Mouse (Mus musculus) heart, adult 11 months (tissue): ENCODE measurements around the gene Trit1.
A peak's percentile ranks its signal among the peaks of the same experiment; 100 is the strongest.

Experiments
- DNase-seq: peaks from one replicate; pipeline ENCODE4 v3.0.0; 2022

Trit1 gene

DNA sequence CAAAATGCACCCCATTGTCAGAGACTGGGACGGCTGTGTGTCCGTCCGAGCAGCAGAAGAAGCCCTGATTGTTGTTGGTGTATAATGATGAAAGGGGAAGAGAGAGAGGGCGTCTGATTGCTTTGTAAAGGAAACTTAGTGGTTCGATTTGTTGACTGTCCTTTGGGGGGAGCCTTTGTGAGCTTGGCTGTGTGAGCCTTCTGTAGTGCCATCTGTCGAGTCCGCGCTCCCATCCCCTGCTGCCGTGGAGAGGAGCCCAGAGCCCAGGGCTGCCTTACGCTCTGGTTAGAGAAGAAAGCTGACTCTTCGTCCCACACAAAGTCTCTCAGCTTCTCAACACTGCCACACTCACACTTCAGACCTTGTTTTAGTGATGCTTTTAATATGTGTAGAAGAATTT, 36.8 kb downstream of the Trit1 start:
- no peak for DNase-seq

DNA sequence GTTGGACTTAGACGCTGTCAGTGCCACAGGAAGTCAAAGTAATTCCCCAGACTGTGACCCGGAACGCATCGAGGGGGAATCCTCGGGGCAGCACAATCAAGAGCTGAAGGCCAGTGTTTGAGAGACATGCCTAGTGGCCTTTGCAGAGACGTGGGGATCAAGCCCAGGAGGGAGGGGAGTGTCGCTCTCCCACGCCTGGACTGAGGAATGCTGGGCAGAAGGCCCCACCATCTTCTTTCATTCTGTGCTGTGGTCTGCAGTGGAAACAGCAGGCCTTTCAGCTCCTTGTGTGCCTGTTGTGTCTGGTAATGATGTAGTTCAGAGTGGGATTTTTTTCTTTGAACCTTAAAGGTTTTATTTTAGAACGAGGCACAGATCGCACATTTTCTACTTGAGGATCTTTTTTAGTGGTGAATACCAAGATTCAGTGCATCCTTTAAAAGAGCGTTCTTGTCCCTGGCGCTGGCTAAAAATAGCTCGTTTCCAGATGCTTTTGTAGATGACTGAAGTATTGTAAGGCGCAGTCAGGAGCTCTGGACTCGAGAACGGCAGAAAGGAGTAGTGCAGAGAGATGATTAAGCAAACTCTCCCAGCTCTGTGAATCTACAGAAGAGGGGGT, 37.9 kb downstream of the Trit1 start:
- no peak for DNase-seq

DNA sequence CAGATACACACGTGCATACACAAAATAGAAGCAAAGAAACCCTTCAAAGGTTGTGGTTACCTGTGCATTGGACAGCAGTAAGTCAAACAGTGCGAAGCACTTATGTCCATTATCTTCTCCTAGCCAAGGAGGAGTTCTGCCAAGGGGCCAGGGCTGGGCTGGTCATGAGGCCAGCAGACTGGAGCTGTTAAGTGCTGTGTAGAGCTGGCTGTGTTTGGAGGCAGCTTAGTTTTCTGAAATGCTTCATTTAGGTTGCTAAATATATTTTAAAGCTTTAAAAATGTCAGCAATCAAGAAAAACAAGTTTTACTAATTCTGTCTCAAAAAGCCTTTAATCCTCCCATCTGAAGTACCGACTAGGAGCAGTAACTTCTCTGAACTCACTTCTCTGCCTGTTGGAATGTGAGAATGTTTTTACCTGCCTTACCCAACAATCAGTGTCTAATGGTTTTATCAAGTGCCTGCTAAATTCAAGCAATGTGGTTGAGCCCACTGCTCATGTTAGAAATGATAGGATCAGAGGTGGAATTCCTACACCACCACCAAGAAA, 40.2 kb downstream of the Trit1 start:
- no peak for DNase-seq

- no peak for DNase-seq
Observed at GRCm38 (mm10) chr4:123057957-123058356, 41.6 kb downstream of the Trit1 start.

DNA sequence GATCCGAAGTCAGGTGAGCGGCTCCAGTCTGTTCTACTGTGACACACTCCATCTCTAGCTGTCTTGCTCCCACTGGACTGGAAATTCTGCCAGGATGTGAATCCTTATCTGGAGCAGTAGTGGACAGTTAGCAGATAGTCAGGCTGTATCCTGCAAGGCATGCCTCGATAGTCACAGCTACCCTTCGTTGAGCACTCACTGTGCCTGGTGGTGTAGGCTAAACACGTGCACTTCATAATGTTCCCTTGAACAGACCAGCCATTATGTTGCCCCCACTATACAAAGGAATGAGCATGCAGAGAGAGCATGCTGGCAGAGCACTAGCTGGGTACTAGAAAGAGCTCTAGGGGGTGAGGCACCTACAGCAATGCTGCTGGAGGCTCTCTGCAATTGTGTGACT, 45.3 kb downstream of the Trit1 start:
- DNase-seq: no peak

GRCm38 (mm10) chr4:123068646-123069045, 52.2 kb downstream of the Trit1 start:
- DNase-seq: no peak

DNA sequence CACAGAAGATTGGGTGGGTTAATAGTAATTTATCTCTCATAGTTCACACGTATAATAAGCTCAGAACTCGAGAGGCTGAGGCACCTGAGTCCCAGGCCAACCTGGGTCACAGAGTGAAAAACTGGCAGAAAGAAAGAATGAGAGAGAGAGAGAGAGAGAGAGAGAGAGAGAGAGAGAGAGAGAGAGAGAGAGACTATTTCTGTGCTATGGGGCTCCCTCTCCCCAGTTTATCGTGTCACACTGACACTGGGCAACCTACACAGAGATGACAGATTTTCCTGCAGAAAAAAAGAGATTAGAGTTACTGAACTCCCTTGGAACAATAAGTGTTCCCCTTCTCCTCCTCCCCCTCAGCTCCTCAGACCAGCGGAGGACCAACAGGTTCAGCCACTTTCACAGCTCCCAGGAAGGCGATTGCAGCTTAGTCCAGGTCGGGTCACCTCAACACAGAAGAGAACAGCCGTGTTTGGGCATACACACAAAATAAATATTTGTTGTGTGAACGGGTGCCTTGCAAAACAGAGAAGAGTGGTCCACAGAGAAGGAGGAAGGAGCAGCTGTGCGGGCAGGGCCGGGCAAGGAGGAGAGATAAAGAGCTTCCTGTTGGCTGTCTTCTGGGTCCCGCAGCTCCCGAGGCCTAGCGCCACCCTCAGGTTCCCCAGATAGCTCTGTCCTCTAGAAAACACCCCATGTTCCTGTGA, 55.0 kb downstream of the Trit1 start:
- DNase-seq: no peak

GRCm38 (mm10) chr4:123076928-123077327, 60.5 kb downstream of the Trit1 start:
- no peak for DNase-seq

DNA sequence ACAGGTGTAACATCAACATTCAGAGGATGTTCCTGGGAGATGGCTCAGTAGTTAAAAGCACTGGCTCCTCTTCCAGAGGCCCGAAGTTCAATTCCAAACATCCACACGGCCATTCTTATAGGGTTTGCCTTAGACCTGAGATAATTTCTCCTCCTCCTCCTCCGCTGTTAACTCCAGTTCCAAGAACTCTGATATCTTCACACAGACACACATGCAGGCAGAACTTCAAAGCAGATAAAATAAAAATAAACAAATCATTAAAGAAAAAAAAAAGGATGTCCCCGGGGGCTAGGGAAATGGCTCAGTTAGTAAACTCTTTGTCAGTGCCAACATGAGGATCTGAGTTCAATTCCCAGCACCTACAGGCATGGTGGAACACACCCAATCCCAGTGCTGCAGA, 61.8 kb downstream of the Trit1 start:
- no peak for DNase-seq

DNA sequence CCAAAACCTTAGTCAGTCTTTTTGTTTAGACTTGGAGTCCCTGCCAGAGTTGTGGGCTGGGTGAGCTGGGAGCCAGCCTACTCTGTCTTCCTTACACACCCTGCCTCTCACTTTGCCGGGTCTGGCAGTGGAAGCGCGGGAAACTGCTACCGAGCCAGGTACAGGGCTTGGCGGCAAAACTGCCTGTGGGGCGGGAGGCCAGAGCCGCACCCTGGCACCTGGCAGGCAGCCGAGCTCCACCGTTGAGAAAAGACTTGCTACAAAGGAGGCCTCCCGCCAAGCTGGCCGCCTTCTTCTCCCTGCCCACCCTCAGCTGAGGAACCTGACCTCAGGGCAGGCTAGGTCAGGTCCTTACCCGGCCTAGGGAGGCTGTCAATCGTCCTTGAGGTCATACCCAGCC, 64.4 kb downstream of the Trit1 start:
- DNase-seq: peak; percentile 89

GRCm38 (mm10) chr4:123082283-123083163, 66.1 kb downstream of the Trit1 start:
- peak; percentile 85 for DNase-seq

GRCm38 (mm10) chr4:123083323-123083902, 67.0 kb downstream of the Trit1 start:
- DNase-seq: peak; percentile 74

DNA sequence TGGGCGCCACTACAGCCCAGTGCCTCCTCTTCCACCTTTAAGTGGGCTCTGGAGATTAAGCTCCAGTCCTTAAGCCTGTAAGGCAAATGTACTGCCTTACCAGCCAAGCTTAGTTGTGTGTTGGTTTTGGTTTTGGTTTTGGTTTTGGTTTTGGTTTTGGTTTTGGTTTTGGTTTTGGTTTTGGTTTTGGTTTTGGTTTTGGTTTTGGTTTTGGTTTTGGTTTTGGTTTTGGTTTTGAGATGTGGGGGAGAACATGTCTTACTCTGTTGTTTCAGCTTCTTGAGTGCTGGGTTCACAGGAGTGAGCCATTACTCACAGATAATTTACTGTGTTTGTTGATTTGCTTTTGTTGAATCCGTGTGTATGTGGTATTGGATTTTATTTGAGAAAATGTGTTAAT, 68.9 kb downstream of the Trit1 start:
- no peak for DNase-seq

- peak; percentile 8 for DNase-seq
Observed at GRCm38 (mm10) chr4:123086381-123086780, 70.0 kb downstream of the Trit1 start.

- peak; percentile 71 for DNase-seq
Observed at GRCm38 (mm10) chr4:123092621-123093020, 76.2 kb downstream of the Trit1 start.

DNA sequence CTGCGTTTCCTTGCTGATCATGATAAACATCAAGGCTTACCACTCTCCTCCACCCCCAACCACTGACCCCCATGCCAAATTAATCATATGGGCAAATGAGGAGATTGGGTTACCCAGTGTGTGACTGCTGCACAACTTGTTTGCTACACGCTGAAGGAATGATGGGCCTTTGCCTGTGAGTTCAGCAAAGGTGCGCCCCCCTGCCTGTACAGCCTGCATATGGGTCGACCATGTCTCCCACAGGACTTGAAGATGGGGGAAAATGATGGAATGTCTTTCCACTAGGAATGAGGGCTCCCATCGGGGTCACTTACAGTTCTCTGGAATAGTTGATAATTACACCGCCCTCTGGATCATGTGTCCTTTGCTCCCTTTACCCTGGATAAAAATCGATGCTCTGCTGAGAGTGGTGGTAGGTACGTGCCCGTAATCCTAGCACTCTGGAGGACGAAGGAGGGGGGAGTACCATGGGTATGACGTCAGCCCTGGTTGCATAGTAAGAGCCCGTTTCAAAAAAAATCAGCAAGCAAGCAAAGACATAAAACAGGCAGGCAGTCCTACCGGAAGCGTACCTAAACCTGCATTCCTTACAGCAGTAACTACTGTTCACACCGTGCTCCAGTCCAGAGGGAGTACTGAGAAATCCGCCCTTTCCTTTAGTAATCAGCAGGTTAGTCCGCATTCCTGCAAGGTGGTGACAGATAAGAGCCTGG, 76.8 kb downstream of the Trit1 start:
- DNase-seq: peak; percentile 64

GRCm38 (mm10) chr4:123093869-123094268, 77.5 kb downstream of the Trit1 start:
- peak; percentile 40 for DNase-seq
